Mouse (Mus musculus) spleen, postnatal 36 days (tissue): ENCODE results near the gene Pdcd2.
"Not testable (repeated sequence)": the region's sequence is repeated elsewhere in the genome, so short reads cannot be mapped to it uniquely, and the experiment has no call there.

Experiments
- DNase-seq, 2 experiments: peaks; one replicate each; pipeline ENCODE4 v3.0.0; 2022; ENCODE audit warnings: low spot score in 2 of 2, mixed read lengths in 1 of 2

Pdcd2 gene

GRCm38 (mm10) chr17:15526986-15527810 lies at the start of gene Pdcd2:
Pdcd2 (minus strand) TSS chr17:15527301.
- DNase-seq, result peak; percentile 96 to 97

GRCm38 (mm10) chr17:15575056-15575455 lies 48.0 kb upstream of the Pdcd2 start:
- DNase-seq, result no peak

GRCm38 (mm10) chr17:15566908-15567307 lies 39.8 kb upstream of the Pdcd2 start:
- DNase-seq, result no peak

GRCm38 (mm10) chr17:15564928-15565300 lies 37.8 kb upstream of the Pdcd2 start:
- DNase-seq, result no peak

GRCm38 (mm10) chr17:15564014-15564927 lies 37.2 kb upstream of the Pdcd2 start, which contains the start of gene Prdm9:
Prdm9 (minus strand) TSS chr17:15564354.
- DNase-seq, result peak; percentile 98

- DNase-seq, result no peak
Measured at GRCm38 (mm10) chr17:15559946-15560345, 32.8 kb upstream of the Pdcd2 start.

- DNase-seq, result no peak
Measured at GRCm38 (mm10) chr17:15549713-15550112, 22.6 kb upstream of the Pdcd2 start.

- peak; percentile 69 to 71 for DNase-seq
Measured at GRCm38 (mm10) chr17:15546440-15546839, 19.3 kb upstream of the Pdcd2 start.

- not testable (repeated sequence) for DNase-seq
Measured at GRCm38 (mm10) chr17:15543868-15544267, 16.8 kb upstream of the Pdcd2 start.

- no peak for DNase-seq
Measured at GRCm38 (mm10) chr17:15540309-15540708, 13.2 kb upstream of the Pdcd2 start.

- no peak for DNase-seq
Measured at GRCm38 (mm10) chr17:15536457-15536904, 9.4 kb upstream of the Pdcd2 start.

- no peak for DNase-seq
Measured at GRCm38 (mm10) chr17:15535943-15536342, 8.8 kb upstream of the Pdcd2 start.

GRCm38 (mm10) chr17:15535162-15535800 lies 8.2 kb upstream of the Pdcd2 start:
- DNase-seq, result no peak

- peak; percentile 49 to 53 for DNase-seq
Measured at GRCm38 (mm10) chr17:15530141-15530540, 3.0 kb upstream of the Pdcd2 start.

- DNase-seq, result no peak
Measured at GRCm38 (mm10) chr17:15528887-15529286, 1.8 kb upstream of the Pdcd2 start.

- DNase-seq, result no peak
Measured at GRCm38 (mm10) chr17:15527811-15528136, 673 bp upstream of the Pdcd2 start.

- no peak for DNase-seq
Measured at GRCm38 (mm10) chr17:15526304-15526703, 797 bp downstream of the Pdcd2 start.

- no peak for DNase-seq
Measured at GRCm38 (mm10) chr17:15518766-15519165, 8.3 kb downstream of the Pdcd2 start.

GRCm38 (mm10) chr17:15518186-15518585 lies 8.9 kb downstream of the Pdcd2 start:
- DNase-seq, result no peak

- DNase-seq, result no peak
Measured at GRCm38 (mm10) chr17:15517776-15518175, 9.3 kb downstream of the Pdcd2 start.

GRCm38 (mm10) chr17:15510694-15511093 lies 16.4 kb downstream of the Pdcd2 start:
- DNase-seq, result no peak
